Mouse (Mus musculus) hindbrain, embryonic 11.5 days (tissue): ENCODE results near the gene Letmd1. TPM values are rescaled to one million over a fixed set of nuclear protein-coding genes. Genes with fewer than 3 reads are reported as not detected.

Experiments used
- ATAC-seq: fragments of 200-750 bp; cut with Nextera tagmentation; 2 replicates; pipeline ENCODE4 v1.8.0; 2017; ENCODE audit warnings: mild to moderate bottlenecking, moderate TSS enrichment, moderate library complexity; ENCODE audit not compliant: low FRiP score
- DNase-seq: peaks from one replicate; pipeline ENCODE4 v3.0.0-alpha.2; 2015; ENCODE audit warnings: low spot score
- H3K27ac ChIP-seq: fragments of 300-500 bp; sonication (generic); 2 replicates; pipeline ENCODE4 v1.5.1; 2014; ENCODE audit warnings: mild to moderate bottlenecking, low read depth, low read length
- H3K27me3 ChIP-seq: fragments of 300-500 bp; sonication (generic); 2 replicates; pipeline ENCODE4 v1.6.1; 2014; ENCODE audit warnings: mild to moderate bottlenecking, low read length, moderate library complexity, mixed read lengths; ENCODE audit not compliant: control insufficient read depth, insufficient read depth
- H3K36me3 ChIP-seq: fragments of 300-500 bp; sonication (generic); 2 replicates; pipeline ENCODE4 v1.6.1; 2014; ENCODE audit warnings: mild to moderate bottlenecking, low read length, moderate library complexity, mixed read lengths; ENCODE audit not compliant: control insufficient read depth, insufficient read depth
- H3K4me1 ChIP-seq: fragments of 300-500 bp; sonication (generic); replicated peaks from 2 replicates; pipeline ENCODE4 v1.6.1; 2014; ENCODE audit warnings: low read length, mixed read lengths; ENCODE audit not compliant: control insufficient read depth, insufficient read depth
- H3K4me2 ChIP-seq: fragments of 300-500 bp; sonication (generic); replicated peaks from 2 replicates; pipeline ENCODE4 v1.6.1; 2014; ENCODE audit warnings: mild to moderate bottlenecking, low read depth, low read length
- H3K4me3 ChIP-seq: fragments of 300-500 bp; sonication (generic); 2 replicates; pipeline ENCODE4 v1.5.1; 2014; ENCODE audit warnings: low read depth, low read length
- H3K9ac ChIP-seq: fragments of 300-500 bp; sonication (generic); 2 replicates; pipeline ENCODE4 v1.6.1; 2014; ENCODE audit warnings: low read depth, low read length
- H3K9me3 ChIP-seq: fragments of 300-500 bp; sonication (generic); 2 replicates; pipeline ENCODE4 v1.6.1; 2016; ENCODE audit warnings: low read length; ENCODE audit not compliant: control insufficient read depth
- WGBS: fragments of 180-500 bp; shearing (Covaris S2); extraction: QIAGEN DNeasy Blood & Tissue Kit; methylation state at CpG from one replicate; pipeline ENCODE4 v1.1.7; 2014; 5-methylcytosine and 5-hydroxymethylcytosine counted together
- polyA plus RNA-seq: library from polyadenylated mRNA; unstranded; fragments of >200 nt; fragmentation: Nextera tagmentation; extraction: Ambion mirVana; gene quantifications from 2 replicates; pipeline ENCODE4 v1.2.1, GENCODE M21; 2014

Gene Letmd1
- polyA plus RNA-seq, 1 experiment from 2014 or later, result 48.6 TPM

- Histone ChIP-seq H3K27me3 (no peaks in the 10 kb centered on the region), H3K27ac (no peak overlapping the region), H3K4me1 (0 out of 2 replicates have a peak, but pooled peaks cover 2% of the 10 kb centered on the region), H3K9me3 (no peaks in the 10 kb centered on the region), H3K4me3 (no peak overlapping the region), H3K36me3 (no peaks in the 10 kb centered on the region), H3K9ac (no peak overlapping the region), H3K4me2 (no peak overlapping the region)
- 76% methylated on average over 9 of the region's 9 CpGs for WGBS
- DNase-seq (no peak), ATAC-seq (no peak)
These were observed 7.2 kb upstream of the Letmd1 start for GRCm38 (mm10) chr15:100461646-100462045.

GRCm38 (mm10) chr15:100462086-100462485, 6.7 kb upstream of the Letmd1 start:
- Histone ChIP-seq H3K36me3 (no peaks in the 10 kb centered on the region), H3K4me1 (0 out of 2 replicates have a peak, but pooled peaks cover 2% of the 10 kb centered on the region), H3K9ac (no peak overlapping the region), H3K4me3 (no peak overlapping the region), H3K27me3 (no peaks in the 10 kb centered on the region), H3K9me3 (no peaks in the 10 kb centered on the region), H3K4me2 (no peak overlapping the region), H3K27ac (no peak overlapping the region)
- 80% methylated on average over 4 of the region's 5 CpGs for WGBS
- DNase-seq (no peak), ATAC-seq (no peak)

DNA sequence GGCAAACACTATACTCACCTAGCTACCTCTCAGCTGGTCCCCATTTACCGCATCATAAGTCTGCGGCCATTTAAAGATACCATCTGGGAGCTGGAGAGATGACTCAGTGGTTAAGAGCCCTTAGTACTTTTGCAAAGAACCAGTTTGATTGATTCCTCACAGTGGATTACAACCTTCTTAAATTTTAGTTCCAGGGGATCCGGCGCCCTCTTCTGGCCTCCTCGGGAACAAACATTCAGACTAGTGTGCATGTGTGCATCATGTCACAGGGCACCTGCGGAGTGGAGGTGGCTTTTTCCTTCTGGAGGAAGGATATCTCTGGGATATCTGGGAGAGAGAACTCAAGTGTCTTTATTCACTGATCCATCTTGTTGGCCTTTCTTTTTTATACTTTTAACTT, 5.1 kb upstream of the Letmd1 start:
- 32% methylated on average over 6 of the region's 6 CpGs for WGBS
- ATAC-seq, result no peak
- H3K27me3 ChIP-seq, result no peaks in the 10 kb centered on the region
- DNase-seq, result peak; percentile 71
- no peaks in the 10 kb centered on the region for H3K36me3 ChIP-seq
- no peak overlapping the region for H3K27ac ChIP-seq
- H3K9ac ChIP-seq, result no peak overlapping the region
- 0 out of 2 replicates have a peak, but pooled peaks cover 2% of the 10 kb centered on the region for H3K4me1 ChIP-seq
- H3K4me2 ChIP-seq, result no peak overlapping the region
- H3K9me3 ChIP-seq, result no peaks in the 10 kb centered on the region
- no peak overlapping the region for H3K4me3 ChIP-seq

- Histone ChIP-seq H3K36me3 (no peaks in the 10 kb centered on the region), H3K9me3 (no peaks in the 10 kb centered on the region), H3K27me3 (no peaks in the 10 kb centered on the region), H3K4me3 (no peak overlapping the region), H3K9ac (no peak overlapping the region), H3K27ac (no peak overlapping the region), H3K4me2 (no peak overlapping the region), H3K4me1 (peaks cover 3% of the 10 kb centered on the region; the same call in 1 of the 2 replicates)
- WGBS, result 77% methylated on average over 2 of the region's 2 CpGs
- DNase-seq (no peak), ATAC-seq (no peak)
These were observed 3.4 kb upstream of the Letmd1 start for GRCm38 (mm10) chr15:100465432-100465831.

- DNase-seq (no peak), ATAC-seq (no peak)
- H3K9me3 ChIP-seq, result no peaks in the 10 kb centered on the region
- 42% methylated on average over 8 of the region's 8 CpGs for WGBS
- H3K9ac ChIP-seq, result no peak overlapping the region
- H3K27me3 ChIP-seq, result no peaks in the 10 kb centered on the region
- H3K4me3 ChIP-seq, result peak overlapping the region; percentile 63
- peaks cover 2% of the 10 kb centered on the region; the same call in 1 of the 2 replicates for H3K4me1 ChIP-seq
- H3K4me2 ChIP-seq, result peak overlapping the region; percentile 83; the same call in 1 of the 2 replicates
- no peak overlapping the region for H3K27ac ChIP-seq
- H3K36me3 ChIP-seq, result 0 out of 2 replicates have a peak, but pooled peaks cover 2% of the 10 kb centered on the region
These were observed 1.1 kb upstream of the Letmd1 start for GRCm38 (mm10) chr15:100467738-100468137.

DNA sequence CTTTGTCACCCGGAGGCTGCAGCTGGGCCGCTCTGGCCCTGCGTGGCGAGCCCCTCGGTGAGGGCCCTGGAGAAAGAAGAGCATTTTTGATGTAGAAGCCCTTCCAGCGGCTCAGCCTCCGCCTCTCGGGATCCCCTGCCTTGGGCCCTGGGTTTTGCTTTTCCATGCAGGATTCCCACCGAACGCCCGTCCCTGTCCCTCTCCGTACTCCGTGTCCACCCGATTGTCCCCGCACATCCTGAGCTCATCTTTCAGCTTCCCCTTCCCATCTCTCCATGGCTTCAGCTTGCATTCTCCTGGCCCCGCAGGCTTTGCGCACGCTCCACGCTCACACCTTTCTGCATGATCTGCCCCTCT, 344 bp downstream of the Letmd1 start:
- Histone ChIP-seq H3K27me3 (no peaks in the 10 kb centered on the region), H3K27ac (peak overlapping the region; percentile 75), H3K9me3 (no peaks in the 10 kb centered on the region), H3K9ac (peak overlapping the region; percentile 88), H3K4me3 (peak overlapping the region; percentile 63), H3K36me3 (0 out of 2 replicates have a peak, but pooled peaks cover 2% of the 10 kb centered on the region), H3K4me1 (peaks cover 2% of the 10 kb centered on the region; the same call in 1 of the 2 replicates), H3K4me2 (peak overlapping the region; percentile 83)
- peak; percentile 28 for ATAC-seq
- DNase-seq, result no peak
- WGBS, result under 1% methylated on average over 18 of the region's 19 CpGs

GRCm38 (mm10) chr15:100470037-100470436, 1.2 kb downstream of the Letmd1 start:
- no peak for ATAC-seq

DNA sequence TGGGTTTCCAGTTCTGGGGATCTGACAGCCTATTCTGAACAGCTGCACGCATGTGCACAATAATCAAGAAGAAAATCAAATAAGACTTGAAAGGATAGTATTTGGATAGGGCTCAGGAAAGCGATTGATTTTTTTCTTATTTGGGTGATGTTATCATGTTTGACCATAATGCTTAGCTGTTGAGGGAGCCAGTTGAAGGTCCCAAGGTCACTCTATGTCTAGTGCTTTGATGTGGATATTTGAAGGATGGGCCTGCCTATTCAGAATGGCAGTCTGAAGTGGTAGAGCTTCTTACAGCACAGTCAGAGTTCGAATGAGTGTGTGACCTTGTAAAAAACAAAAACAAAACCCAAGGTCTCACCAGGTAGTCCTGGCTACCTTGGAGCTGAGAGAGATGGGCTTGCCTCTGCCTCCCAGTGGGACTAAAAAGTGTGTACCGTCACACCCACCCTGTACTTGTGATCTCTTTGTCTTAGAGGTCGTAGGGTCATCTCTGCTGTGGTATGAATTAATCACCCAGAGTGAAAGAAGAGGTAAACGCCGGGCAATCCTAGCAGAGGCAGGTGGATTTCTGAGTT, 5.2 kb downstream of the Letmd1 start:
- H3K4me1 ChIP-seq, result peaks cover 2% of the 10 kb centered on the region; the same call in 1 of the 2 replicates
- H3K27me3 ChIP-seq, result no peaks in the 10 kb centered on the region
- H3K4me3 ChIP-seq, result no peak overlapping the region
- peaks cover 11% of the 10 kb centered on the region; the same call in 1 of the 2 replicates for H3K36me3 ChIP-seq
- DNase-seq (no peak), ATAC-seq (no peak)
- no peaks in the 10 kb centered on the region for H3K9me3 ChIP-seq
- WGBS, result 81% methylated on average over 7 of the region's 7 CpGs
- no peak overlapping the region for H3K27ac ChIP-seq
- no peak overlapping the region for H3K9ac ChIP-seq
- no peak overlapping the region for H3K4me2 ChIP-seq

More at GRCm38 (mm10) chr15:100470037-100470436, 1.2 kb downstream of the Letmd1 start:
- no peak for DNase-seq
- Histone ChIP-seq H3K4me1 (peaks cover 2% of the 10 kb centered on the region; the same call in 1 of the 2 replicates), H3K27ac (no peak overlapping the region), H3K4me3 (peak overlapping the region; percentile 63), H3K9me3 (no peaks in the 10 kb centered on the region), H3K4me2 (peak overlapping the region; percentile 83), H3K9ac (peak overlapping the region; percentile 88), H3K36me3 (peaks cover 4% of the 10 kb centered on the region; the same call in 1 of the 2 replicates), H3K27me3 (no peaks in the 10 kb centered on the region)
- WGBS, result 67% methylated on average over 10 of the region's 10 CpGs

GRCm38 (mm10) chr15:100478351-100478750, 9.5 kb downstream of the Letmd1 start:
- no peak for ATAC-seq
- Histone ChIP-seq H3K27ac (no peak overlapping the region), H3K27me3 (no peaks in the 10 kb centered on the region), H3K9me3 (no peaks in the 10 kb centered on the region), H3K36me3 (peaks cover 15% of the 10 kb centered on the region), H3K4me1 (no peaks in the 10 kb centered on the region), H3K9ac (no peak overlapping the region), H3K4me3 (no peak overlapping the region), H3K4me2 (no peak overlapping the region)
- 91% methylated on average over 10 of the region's 10 CpGs for WGBS
- no peak for DNase-seq
